Mouse (Mus musculus) heart, embryonic 11.5 days (tissue): Measurements from ENCODE around the gene Sec23ip. TPM values are rescaled to one million over a fixed set of nuclear protein-coding genes. Genes with fewer than 3 reads are reported as not detected.

ENCODE experiments used
- ATAC-seq: fragments of 200-750 bp; cut with Nextera tagmentation; replicated peaks from 2 replicates; pipeline ENCODE4 v1.8.0; 2017; ENCODE audit warnings: moderate library complexity; ENCODE audit not compliant: insufficient number of reproducible peaks, low FRiP score, low TSS enrichment
- H3K27ac ChIP-seq: fragments of 300-500 bp; sonication (generic); 2 replicates; pipeline ENCODE4 v1.5.1; 2014; ENCODE audit warnings: mild to moderate bottlenecking, low read depth, low read length
- H3K27me3 ChIP-seq: fragments of 300-500 bp; sonication (generic); 2 replicates; pipeline ENCODE4 v1.6.1; 2014; ENCODE audit warnings: mild to moderate bottlenecking, low read length, mixed read lengths; ENCODE audit not compliant: control insufficient read depth, insufficient read depth
- H3K36me3 ChIP-seq: fragments of 300-500 bp; sonication (generic); 2 replicates; pipeline ENCODE4 v1.6.1; 2014; ENCODE audit warnings: mild to moderate bottlenecking, low read length, moderate library complexity, mixed read lengths; ENCODE audit not compliant: control insufficient read depth, insufficient read depth
- H3K4me1 ChIP-seq: fragments of 300-500 bp; sonication (generic); 2 replicates; pipeline ENCODE4 v1.6.1; 2014; ENCODE audit warnings: low read length; ENCODE audit not compliant: control insufficient read depth, insufficient read depth
- H3K4me2 ChIP-seq: fragments of 300-500 bp; sonication (generic); 2 replicates; pipeline ENCODE4 v1.6.1; 2014; ENCODE audit warnings: mild to moderate bottlenecking, moderate library complexity
- H3K4me3 ChIP-seq: fragments of 300-500 bp; sonication (generic); 2 replicates; pipeline ENCODE4 v1.5.1; 2014; ENCODE audit warnings: low read depth, low read length
- H3K9ac ChIP-seq: fragments of 300-500 bp; sonication (generic); 2 replicates; pipeline ENCODE4 v1.6.1; 2014; ENCODE audit warnings: mild to moderate bottlenecking, low read depth, low read length, moderate library complexity
- H3K9me3 ChIP-seq: fragments of 300-500 bp; sonication (generic); replicated peaks from 2 replicates; pipeline ENCODE4 v1.6.1; 2016; ENCODE audit warnings: low read length; ENCODE audit not compliant: control insufficient read depth
- WGBS: fragments of 180-500 bp; shearing (Covaris S2); extraction: QIAGEN DNeasy Blood & Tissue Kit; methylation state at CpG from one replicate; pipeline ENCODE4 v1.1.7; 2014; ENCODE audit not compliant: insufficient replicate concordance; 5-methylcytosine and 5-hydroxymethylcytosine counted together
- polyA plus RNA-seq: library from polyadenylated mRNA; unstranded; fragments of >200 nt; fragmentation: Nextera tagmentation; extraction: Ambion mirVana; gene quantifications from 2 replicates; pipeline ENCODE4 v1.2.1, GENCODE M21; 2014

Sec23ip gene
- polyA plus RNA-seq, 1 experiment from 2014 or later, result 36.9 TPM

DNA sequence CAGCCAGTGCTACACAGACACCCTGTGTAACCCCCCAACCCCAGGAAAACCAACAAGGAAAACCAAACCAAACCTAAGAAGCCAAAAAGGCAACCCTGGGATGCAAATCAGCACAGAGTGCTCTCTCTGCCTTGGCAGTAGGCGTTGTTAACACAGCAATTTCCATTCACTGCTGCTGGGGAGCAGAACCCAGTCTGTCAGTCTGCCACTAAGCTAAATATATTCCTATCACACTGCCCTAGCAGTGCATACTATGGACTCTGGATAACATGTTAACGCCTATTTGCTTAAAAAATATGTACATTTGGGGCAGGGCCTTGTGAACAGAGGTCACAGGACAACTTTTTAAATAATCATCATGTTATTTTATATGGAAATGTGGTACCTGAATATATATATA is 13.2 kb upstream of the Sec23ip start:
- Histone ChIP-seq H3K27ac (no peak overlapping the region), H3K9me3 (no peaks in the 10 kb centered on the region), H3K36me3 (no peaks in the 10 kb centered on the region), H3K4me1 (peaks cover 7% of the 10 kb centered on the region), H3K4me3 (no peak overlapping the region), H3K27me3 (no peaks in the 10 kb centered on the region), H3K9ac (no peak overlapping the region), H3K4me2 (no peak overlapping the region)
- 49% methylated on average over 2 of the region's 2 CpGs for WGBS
- ATAC-seq, result no peak

DNA sequence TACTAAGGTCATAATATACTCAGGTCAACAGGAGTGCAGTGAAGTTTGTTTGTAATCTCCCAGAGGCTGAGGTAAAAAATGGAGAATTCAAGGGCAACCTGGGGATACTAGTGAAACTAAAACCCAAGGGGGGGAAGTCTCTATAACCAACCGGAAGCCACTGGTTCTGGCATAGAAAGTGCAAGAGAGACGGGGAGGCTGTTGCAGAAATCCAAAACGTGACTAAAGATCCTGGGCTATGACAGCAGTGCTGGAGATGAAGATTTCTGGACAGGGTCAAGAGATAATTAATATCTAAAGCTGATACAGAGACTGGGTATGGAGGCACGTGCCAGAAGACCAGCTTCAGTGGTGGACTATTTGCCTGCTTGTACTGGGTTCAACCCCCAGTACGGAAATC is 6.7 kb upstream of the Sec23ip start:
- 66% methylated on average over 5 of the region's 5 CpGs for WGBS
- no peak overlapping the region; the same call in 1 of the 2 replicates for H3K4me2 ChIP-seq
- no peak overlapping the region for H3K9ac ChIP-seq
- H3K4me3 ChIP-seq, result no peak overlapping the region
- H3K27me3 ChIP-seq, result no peaks in the 10 kb centered on the region
- H3K9me3 ChIP-seq, result no peaks in the 10 kb centered on the region
- ATAC-seq, result no peak
- no peak overlapping the region for H3K27ac ChIP-seq
- H3K4me1 ChIP-seq, result peaks cover 12% of the 10 kb centered on the region
- H3K36me3 ChIP-seq, result no peaks in the 10 kb centered on the region

- WGBS, result 2% methylated on average over 15 of the region's 15 CpGs
Measured at GRCm38 (mm10) chr7:128739116-128739461, 5.7 kb upstream of the Sec23ip start.

GRCm38 (mm10) chr7:128739462-128740277 is 5.1 kb upstream of the Sec23ip start:
- Histone ChIP-seq H3K36me3 (no peaks in the 10 kb centered on the region), H3K4me1 (peaks cover 15% of the 10 kb centered on the region), H3K9me3 (no peaks in the 10 kb centered on the region), H3K27ac (peak overlapping the region; percentile 85), H3K4me3 (peak overlapping the region; percentile 97), H3K9ac (peak overlapping the region; percentile 94), H3K4me2 (peak overlapping the region; percentile 94), H3K27me3 (no peaks in the 10 kb centered on the region)
- WGBS, result under 1% methylated on average over 77 of the region's 80 CpGs
- ATAC-seq, result no peak; the same call in 1 of the 2 replicates

More at GRCm38 (mm10) chr7:128739116-128739461, 5.7 kb upstream of the Sec23ip start:
- no peak for ATAC-seq
- peaks cover 13% of the 10 kb centered on the region for H3K4me1 ChIP-seq
- H3K36me3 ChIP-seq, result no peaks in the 10 kb centered on the region
- peak overlapping the region; percentile 94 for H3K4me2 ChIP-seq
- H3K4me3 ChIP-seq, result peak overlapping the region; percentile 97
- H3K9ac ChIP-seq, result peak overlapping the region; percentile 94
- no peaks in the 10 kb centered on the region for H3K9me3 ChIP-seq
- no peaks in the 10 kb centered on the region for H3K27me3 ChIP-seq
- no peak overlapping the region for H3K27ac ChIP-seq

GRCm38 (mm10) chr7:128740334-128740733 is 4.4 kb upstream of the Sec23ip start, which contains the start of gene Mcmbp:
Mcmbp (minus strand) TSS chr7:128740495.
- H3K27me3 ChIP-seq, result no peaks in the 10 kb centered on the region
- peak; percentile 88 for ATAC-seq
- H3K4me2 ChIP-seq, result peak within 1 kb of the TSS; percentile 94
- H3K36me3 ChIP-seq, result no peaks in the 10 kb centered on the region
- H3K4me3 ChIP-seq, result peak within 1 kb of the TSS; percentile 97
- H3K27ac ChIP-seq, result peak within 1 kb of the TSS; percentile 85
- peak within 1 kb of the TSS; percentile 94 for H3K9ac ChIP-seq
- H3K9me3 ChIP-seq, result no peaks in the 10 kb centered on the region
- WGBS, result under 1% methylated on average over 32 of the region's 35 CpGs
- H3K4me1 ChIP-seq, result peaks cover 15% of the 10 kb centered on the region

GRCm38 (mm10) chr7:128743898-128744297 is 845 bp upstream of the Sec23ip start:
- ATAC-seq, result no peak
- H3K4me2 ChIP-seq, result peak overlapping the region; percentile 86
- H3K4me1 ChIP-seq, result peaks cover 38% of the 10 kb centered on the region
- H3K36me3 ChIP-seq, result no peaks in the 10 kb centered on the region
- H3K9me3 ChIP-seq, result no peaks in the 10 kb centered on the region
- no peak overlapping the region for H3K9ac ChIP-seq
- H3K27ac ChIP-seq, result no peak overlapping the region
- 35% methylated on average over 2 of the region's 2 CpGs for WGBS
- no peaks in the 10 kb centered on the region for H3K27me3 ChIP-seq
- peak overlapping the region; percentile 97 for H3K4me3 ChIP-seq

DNA sequence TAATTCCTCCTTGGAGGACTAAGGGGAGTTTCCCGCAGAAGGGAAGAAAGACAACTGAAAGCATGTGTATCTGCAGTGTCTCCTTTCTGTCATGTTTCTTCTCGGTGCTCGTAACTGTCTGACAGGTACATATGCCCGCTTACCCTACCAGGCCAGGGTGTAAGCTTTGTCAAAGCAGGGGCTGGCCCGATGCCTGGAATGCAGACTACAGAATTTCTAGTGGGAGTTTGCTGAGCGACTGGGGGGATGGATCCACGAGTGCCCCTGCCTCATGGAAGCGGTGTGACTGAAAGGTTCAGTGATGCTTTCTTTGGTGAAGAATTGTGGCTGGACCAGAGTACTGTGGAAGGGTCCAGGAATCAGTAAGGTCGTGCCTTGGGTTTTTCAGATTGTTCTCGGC is 1.4 kb downstream of the Sec23ip start:
- H3K9ac ChIP-seq, result no peak overlapping the region; the same call in 1 of the 2 replicates
- H3K9me3 ChIP-seq, result no peaks in the 10 kb centered on the region
- 85% methylated on average over 10 of the region's 10 CpGs for WGBS
- H3K36me3 ChIP-seq, result peaks cover 10% of the 10 kb centered on the region
- no peak overlapping the region for H3K27ac ChIP-seq
- H3K4me1 ChIP-seq, result peaks cover 44% of the 10 kb centered on the region
- H3K4me3 ChIP-seq, result peak overlapping the region; percentile 97
- H3K27me3 ChIP-seq, result no peaks in the 10 kb centered on the region
- ATAC-seq, result no peak
- peak overlapping the region; percentile 86 for H3K4me2 ChIP-seq

DNA sequence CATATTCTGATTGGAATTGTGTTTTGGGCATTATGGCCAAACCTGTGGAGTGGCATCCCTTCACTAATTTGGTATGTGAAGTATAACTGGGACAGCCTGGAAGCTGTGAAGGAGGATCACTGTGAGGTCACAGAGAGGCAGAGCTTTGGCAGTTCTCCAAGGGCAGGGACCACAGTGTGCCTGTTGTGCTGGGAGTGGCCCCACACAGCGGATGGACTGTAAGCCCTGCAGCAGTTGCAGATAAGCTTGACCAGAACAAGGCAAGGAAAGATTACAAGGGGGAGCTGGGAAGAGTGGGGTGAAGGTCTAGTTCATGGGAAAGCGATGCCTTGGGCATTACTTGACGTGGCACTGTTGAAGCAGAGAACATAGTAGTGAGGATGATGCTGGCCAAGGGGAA is 4.0 kb downstream of the Sec23ip start:
- H3K27me3 ChIP-seq, result no peaks in the 10 kb centered on the region
- H3K9me3 ChIP-seq, result no peaks in the 10 kb centered on the region
- H3K9ac ChIP-seq, result no peak overlapping the region
- H3K27ac ChIP-seq, result peak overlapping the region; percentile 75
- peak overlapping the region; percentile 58 for H3K4me2 ChIP-seq
- peaks cover 44% of the 10 kb centered on the region for H3K4me1 ChIP-seq
- H3K36me3 ChIP-seq, result peaks cover 16% of the 10 kb centered on the region
- H3K4me3 ChIP-seq, result no peak overlapping the region
- peak; percentile 84 for ATAC-seq
- WGBS, result 17% methylated on average over 3 of the region's 3 CpGs

DNA sequence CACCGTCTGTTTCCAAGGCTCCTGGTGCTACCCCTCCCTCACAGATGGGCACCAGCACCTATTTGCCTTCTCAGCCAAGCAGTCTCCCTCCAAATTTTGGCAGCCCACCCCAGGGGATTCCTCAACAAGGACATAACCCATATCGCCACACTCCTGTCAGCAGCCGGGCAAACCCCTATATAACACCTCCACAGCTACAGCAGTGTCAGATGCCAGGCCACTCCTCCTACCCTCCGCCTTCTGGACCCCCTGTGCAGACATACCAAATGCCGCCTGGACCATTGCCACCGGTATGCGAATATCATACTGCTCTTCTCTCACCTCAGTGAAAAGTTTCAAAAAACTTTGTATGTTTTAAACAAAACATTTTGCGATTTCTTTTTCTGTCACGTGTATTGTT is 5.6 kb downstream of the Sec23ip start:
- no peaks in the 10 kb centered on the region for H3K9me3 ChIP-seq
- no peak overlapping the region for H3K4me2 ChIP-seq
- H3K27me3 ChIP-seq, result no peaks in the 10 kb centered on the region
- H3K9ac ChIP-seq, result no peak overlapping the region
- no peak overlapping the region for H3K4me3 ChIP-seq
- no peak for ATAC-seq
- peaks cover 30% of the 10 kb centered on the region for H3K36me3 ChIP-seq
- WGBS, result 87% methylated on average over 9 of the region's 9 CpGs
- H3K4me1 ChIP-seq, result peaks cover 41% of the 10 kb centered on the region
- H3K27ac ChIP-seq, result no peak overlapping the region
